Mouse (Mus musculus): ENCODE measurements around the gene Usp19. TPM values are rescaled to one million over a fixed set of nuclear protein-coding genes. Genes with fewer than 3 reads are reported as not detected.

Gene Usp19
- polyA plus RNA-seq, 1 experiment from 2014 or later = 107 TPM

Other genes with a start within 250 kb of the Usp19 start
- 59.6 and 59.9 TPM in 2 replicates for gene Dag1, start 226.6 kb upstream of the Usp19 start, polyA plus RNA-seq (2016; fragmentation: Nextera tagmentation; extraction: Ambion mirVana)
- 32.9 and 35.8 TPM in 2 replicates for gene Nicn1, start 200.2 kb upstream of the Usp19 start, polyA plus RNA-seq (2016; fragmentation: Nextera tagmentation; extraction: Ambion mirVana)
- gene Amt, start 193.7 kb upstream of the Usp19 start, polyA plus RNA-seq (2016; fragmentation: Nextera tagmentation; extraction: Ambion mirVana) = 23.1 and 24.8 TPM in 2 replicates
- 246 and 250 TPM in 2 replicates for gene Rhoa, start 184.5 kb upstream of the Usp19 start, polyA plus RNA-seq (2016; fragmentation: Nextera tagmentation; extraction: Ambion mirVana)
- gene Tcta, start 184.4 kb upstream of the Usp19 start, polyA plus RNA-seq (2016; fragmentation: Nextera tagmentation; extraction: Ambion mirVana) = 9.2 and 11.5 TPM in 2 replicates
- gene Gpx1, start 151.7 kb upstream of the Usp19 start, polyA plus RNA-seq (2016; fragmentation: Nextera tagmentation; extraction: Ambion mirVana) = 824 and 909 TPM in 2 replicates
- 132 and 140 TPM in 2 replicates for gene Usp4, start 142.7 kb upstream of the Usp19 start, polyA plus RNA-seq (2016; fragmentation: Nextera tagmentation; extraction: Ambion mirVana)
- 0.69 and 0.98 TPM in 2 replicates for gene 1700102P08Rik, start 97.8 kb upstream of the Usp19 start, polyA plus RNA-seq (2016; fragmentation: Nextera tagmentation; extraction: Ambion mirVana)
- 1.1 and 1.3 TPM in 2 replicates for gene Ccdc36, start 62.1 kb upstream of the Usp19 start, polyA plus RNA-seq (2016; fragmentation: Nextera tagmentation; extraction: Ambion mirVana)
- gene BC048562, start 54.1 kb upstream of the Usp19 start, polyA plus RNA-seq (2016; fragmentation: Nextera tagmentation; extraction: Ambion mirVana) = not detected in 2 replicates
- 62.8 and 65.8 TPM in 2 replicates for gene Ccdc71, start 30.1 kb upstream of the Usp19 start, polyA plus RNA-seq (2016; fragmentation: Nextera tagmentation; extraction: Ambion mirVana)
- gene Klhdc8b, start 29.0 kb upstream of the Usp19 start, polyA plus RNA-seq (2016; fragmentation: Nextera tagmentation; extraction: Ambion mirVana) = 10.9 and 17.8 TPM in 2 replicates
- gene Lamb2, start 10.9 kb upstream of the Usp19 start, polyA plus RNA-seq (2016; fragmentation: Nextera tagmentation; extraction: Ambion mirVana) = 19.7 and 31.6 TPM in 2 replicates
- 124 and 127 TPM in 2 replicates for gene Qars, start 17.1 kb downstream of the Usp19 start, polyA plus RNA-seq (2016; fragmentation: Nextera tagmentation; extraction: Ambion mirVana)
- gene Qrich1, start 26.2 kb downstream of the Usp19 start, polyA plus RNA-seq (2016; fragmentation: Nextera tagmentation; extraction: Ambion mirVana) = 170 and 173 TPM in 2 replicates
- 255 and 288 TPM in 2 replicates for gene Impdh2, start 69.7 kb downstream of the Usp19 start, polyA plus RNA-seq (2016; fragmentation: Nextera tagmentation; extraction: Ambion mirVana)
- gene Ndufaf3, start 76.8 kb downstream of the Usp19 start, polyA plus RNA-seq (2016; fragmentation: Nextera tagmentation; extraction: Ambion mirVana) = 46.2 and 49.3 TPM in 2 replicates
- 175 and 214 TPM in 2 replicates for gene Dalrd3, start 79.3 kb downstream of the Usp19 start, polyA plus RNA-seq (2016; fragmentation: Nextera tagmentation; extraction: Ambion mirVana)
- gene Wdr6, start 88.1 kb downstream of the Usp19 start, polyA plus RNA-seq (2016; fragmentation: Nextera tagmentation; extraction: Ambion mirVana) = 165 and 236 TPM in 2 replicates
- gene P4htm, start 107.1 kb downstream of the Usp19 start, polyA plus RNA-seq (2016; fragmentation: Nextera tagmentation; extraction: Ambion mirVana) = 3.7 and 6.5 TPM in 2 replicates
- 59.0 and 59.2 TPM in 2 replicates for gene Arih2, start 158.8 kb downstream of the Usp19 start, polyA plus RNA-seq (2016; fragmentation: Nextera tagmentation; extraction: Ambion mirVana)
- 28.8 and 35.7 TPM in 2 replicates for gene Slc25a20, start 171.5 kb downstream of the Usp19 start, polyA plus RNA-seq (2016; fragmentation: Nextera tagmentation; extraction: Ambion mirVana)
- 27.0 and 27.8 TPM in 2 replicates for gene Prkar2a, start 198.7 kb downstream of the Usp19 start, polyA plus RNA-seq (2016; fragmentation: Nextera tagmentation; extraction: Ambion mirVana)